ENCODE assay signal across 8 mouse cellular contexts in genomic region chr2:164918325-164918724, GRCm38 (mm10). TPM values are rescaled to one million over a fixed set of nuclear protein-coding genes. Genes with fewer than 3 reads are reported as not detected.
DNase-seq lines count a peak whose midpoint lies in the region; ATAC-seq lines count a peak whose summit lies in the region.

No protein-coding gene starts in this region.

- no peak for ATAC-seq in cerebellum, adult (ENCODE audit: insufficient number of reproducible peaks, low FRiP score, low TSS enrichment)
- peak; percentile 6; the same call in 1 of the 2 replicates for ATAC-seq in midbrain, embryonic 16.5 days
- no peak for ATAC-seq in midbrain, embryonic 15.5 days (replicated peaks)
- no peak for ATAC-seq in heart, embryonic 11.5 days (replicated peaks; ENCODE audit: insufficient number of reproducible peaks, low FRiP score, low TSS enrichment)

- H3K9ac ChIP-seq in midbrain, embryonic 16.5 days (ENCODE audit: low read depth, low read length) = no peak overlapping the region
- no peak overlapping the region for H3K9ac ChIP-seq in midbrain, embryonic 15.5 days
- no peak overlapping the region for H3K9ac ChIP-seq in heart, embryonic 11.5 days (ENCODE audit: low read depth, low read length)

- 61% methylated on average over 4 of the region's 5 CpGs for WGBS in midbrain, embryonic 16.5 days
- WGBS in midbrain, embryonic 15.5 days = 51% methylated on average over 5 of the region's 5 CpGs
- 62% methylated on average over 5 of the region's 5 CpGs for WGBS in limb, embryonic 10.5 days
- WGBS in heart, embryonic 11.5 days (ENCODE audit: insufficient replicate concordance) = 67% methylated on average over 4 of the region's 5 CpGs

- H3K36me3 ChIP-seq in midbrain, embryonic 16.5 days (ENCODE audit: control insufficient read depth, insufficient read depth, low read length) = no peaks in the 10 kb centered on the region
- H3K36me3 ChIP-seq in midbrain, embryonic 15.5 days (replicated peaks) = no peaks in the 10 kb centered on the region
- H3K36me3 ChIP-seq in limb, embryonic 10.5 days = peaks cover 31% of the 10 kb centered on the region
- H3K36me3 ChIP-seq in heart, embryonic 11.5 days (ENCODE audit: control insufficient read depth, insufficient read depth, low read length) = 0 out of 2 replicates have a peak, but pooled peaks cover 2% of the 10 kb centered on the region

- DNase-seq in cerebellum, postnatal 36 days = peak; percentile 31 to 43
- peak; percentile 49 for DNase-seq in limb, embryonic 10.5 days (ENCODE audit: low spot score)
- peak; percentile 77 for DNase-seq in thymus, postnatal 4 days
- no peak for DNase-seq in right cerebral cortex, postnatal 14 days

- peaks cover 4% of the 10 kb centered on the region; the same call in 1 of the 2 replicates for H3K4me1 ChIP-seq in midbrain, embryonic 16.5 days (ENCODE audit: control insufficient read depth, insufficient read depth, low read length)
- H3K4me1 ChIP-seq in midbrain, embryonic 15.5 days = 0 out of 2 replicates have a peak, but pooled peaks cover 6% of the 10 kb centered on the region
- peaks cover 18% of the 10 kb centered on the region for H3K4me1 ChIP-seq in limb, embryonic 10.5 days
- H3K4me1 ChIP-seq in heart, embryonic 11.5 days (ENCODE audit: control insufficient read depth, insufficient read depth, low read length) = no peaks in the 10 kb centered on the region

- H3K9me3 ChIP-seq in midbrain, embryonic 16.5 days (replicated peaks; ENCODE audit: control insufficient read depth, low read length, poor library complexity, severe bottlenecking) = no peaks in the 10 kb centered on the region
- no peaks in the 10 kb centered on the region for H3K9me3 ChIP-seq in midbrain, embryonic 15.5 days
- H3K9me3 ChIP-seq in limb, embryonic 10.5 days (replicated peaks) = no peaks in the 10 kb centered on the region
- H3K9me3 ChIP-seq in heart, embryonic 11.5 days (replicated peaks; ENCODE audit: control insufficient read depth, low read length) = no peaks in the 10 kb centered on the region

- no peak overlapping the region for H3K4me3 ChIP-seq in midbrain, embryonic 16.5 days (ENCODE audit: low read depth, low read length)
- H3K4me3 ChIP-seq in midbrain, embryonic 15.5 days = no peak overlapping the region
- H3K4me3 ChIP-seq in limb, embryonic 10.5 days = no peak overlapping the region
- H3K4me3 ChIP-seq in heart, embryonic 11.5 days (ENCODE audit: low read depth, low read length) = no peak overlapping the region

- H3K27ac ChIP-seq in midbrain, embryonic 16.5 days (ENCODE audit: low read length) = no peak overlapping the region
- no peak overlapping the region for H3K27ac ChIP-seq in midbrain, embryonic 15.5 days
- H3K27ac ChIP-seq in limb, embryonic 10.5 days = no peak overlapping the region
- no peak overlapping the region for H3K27ac ChIP-seq in heart, embryonic 11.5 days (ENCODE audit: low read depth, low read length)

- H3K4me2 ChIP-seq in midbrain, embryonic 16.5 days (ENCODE audit: low read length) = no peak overlapping the region
- no peak overlapping the region for H3K4me2 ChIP-seq in midbrain, embryonic 15.5 days
- no peak overlapping the region for H3K4me2 ChIP-seq in heart, embryonic 11.5 days

- H3K27me3 ChIP-seq in midbrain, embryonic 16.5 days (ENCODE audit: control insufficient read depth, insufficient read depth, low read depth, low read length) = no peaks in the 10 kb centered on the region
- H3K27me3 ChIP-seq in midbrain, embryonic 15.5 days (replicated peaks) = no peaks in the 10 kb centered on the region
- H3K27me3 ChIP-seq in limb, embryonic 10.5 days (ENCODE audit: low read depth, poor library complexity, severe bottlenecking) = no peaks in the 10 kb centered on the region
- H3K27me3 ChIP-seq in heart, embryonic 11.5 days (ENCODE audit: control insufficient read depth, insufficient read depth, low read length) = no peaks in the 10 kb centered on the region; the same call in 1 of the 2 replicates

RNA-seq across cellular contexts. Expression of gene Zfp335, which starts 6.8 kb away (rescaled TPM):
- 16.2 and 16.9 TPM in 2 replicates for polyA plus RNA-seq in midbrain, embryonic 16.5 days (2015; fragmentation: Nextera tagmentation; extraction: Ambion mirVana)
- polyA plus RNA-seq in midbrain, embryonic 15.5 days (2015; fragmentation: Nextera tagmentation; extraction: Ambion mirVana) = 17.8 and 18.9 TPM in 2 replicates
- polyA plus RNA-seq in limb, embryonic 10.5 days (2016; fragmentation: Nextera tagmentation; extraction: Ambion mirVana) = 18.0 and 21.3 TPM in 2 replicates
- polyA plus RNA-seq in heart, embryonic 11.5 days (2014; fragmentation: Nextera tagmentation; extraction: Ambion mirVana) = 8.8 and 8.9 TPM in 2 replicates

RNA-seq across cellular contexts. Expression of gene Mmp9, which starts 22.3 kb away (rescaled TPM):
- 26.7 and 28.0 TPM in 2 replicates for polyA plus RNA-seq in midbrain, embryonic 16.5 days (2015; fragmentation: Nextera tagmentation; extraction: Ambion mirVana)
- 28.9 and 34.3 TPM in 2 replicates for polyA plus RNA-seq in midbrain, embryonic 15.5 days (2015; fragmentation: Nextera tagmentation; extraction: Ambion mirVana)
- 0.31 and 0.33 TPM in 2 replicates for polyA plus RNA-seq in limb, embryonic 10.5 days (2016; fragmentation: Nextera tagmentation; extraction: Ambion mirVana)
- 0.16 and 0.46 TPM in 2 replicates for polyA plus RNA-seq in heart, embryonic 11.5 days (2014; fragmentation: Nextera tagmentation; extraction: Ambion mirVana)

RNA-seq across cellular contexts. Expression of gene Pcif1, which starts 39.2 kb away (rescaled TPM):
- polyA plus RNA-seq in midbrain, embryonic 16.5 days (2015; fragmentation: Nextera tagmentation; extraction: Ambion mirVana) = 78.9 and 85.6 TPM in 2 replicates
- polyA plus RNA-seq in midbrain, embryonic 15.5 days (2015; fragmentation: Nextera tagmentation; extraction: Ambion mirVana) = 85.3 and 93.1 TPM in 2 replicates
- 73.7 and 86.7 TPM in 2 replicates for polyA plus RNA-seq in limb, embryonic 10.5 days (2016; fragmentation: Nextera tagmentation; extraction: Ambion mirVana)
- 50.1 and 54.8 TPM in 2 replicates for polyA plus RNA-seq in heart, embryonic 11.5 days (2014; fragmentation: Nextera tagmentation; extraction: Ambion mirVana)

RNA-seq across cellular contexts. Expression of gene Slc12a5, which starts 42.3 kb away (rescaled TPM):
- 52.8 and 57.7 TPM in 2 replicates for polyA plus RNA-seq in midbrain, embryonic 16.5 days (2015; fragmentation: Nextera tagmentation; extraction: Ambion mirVana)
- polyA plus RNA-seq in midbrain, embryonic 15.5 days (2015; fragmentation: Nextera tagmentation; extraction: Ambion mirVana) = 63.8 and 64.0 TPM in 2 replicates
- polyA plus RNA-seq in limb, embryonic 10.5 days (2016; fragmentation: Nextera tagmentation; extraction: Ambion mirVana) = 0.83 and 1.0 TPM in 2 replicates
- polyA plus RNA-seq in heart, embryonic 11.5 days (2014; fragmentation: Nextera tagmentation; extraction: Ambion mirVana) = 1.0 and 1.6 TPM in 2 replicates

Comparison
In these comparisons a context has a peak if more than half of its experiments do, and no peak if none do; other contexts are left out.
1. RNA of gene Mmp9, which starts 22.3 kb away (polyA plus RNA-seq): 28.9 to 34.3 TPM in midbrain, embryonic 15.5 days and 26.7 to 28.0 TPM in midbrain, embryonic 16.5 days; 0.31 to 0.33 TPM in limb, embryonic 10.5 days and 0.16 to 0.46 TPM in heart, embryonic 11.5 days; every median in the first group is over 10 times any median in the second.